Mouse (Mus musculus) liver, adult 2 months (tissue): ENCODE measurements around the gene Lrp5. TPM values are rescaled to one million over a fixed set of nuclear protein-coding genes. Genes with fewer than 3 reads are reported as not detected.

ENCODE experiments used
- DNase-seq: peaks from one replicate; pipeline ENCODE4 v3.0.0-alpha.2; 2011; ENCODE audit warnings: low read depth, low spot score; ENCODE audit errors: extremely low read depth
- H3K27ac ChIP-seq: fragments of 200-500 bp; replicated peaks from 2 replicates; pipeline ENCODE4 v1.5.1; 2012; ENCODE audit warnings: low read depth, mild to moderate bottlenecking, control low read depth, inconsistent platforms, low read length; ENCODE audit not compliant: insufficient read depth
- H3K27me3 ChIP-seq: fragments of 200-500 bp; 2 replicates; pipeline ENCODE4 v1.6.1; 2012; ENCODE audit warnings: mild to moderate bottlenecking, moderate library complexity, low read length, inconsistent platforms; ENCODE audit not compliant: control insufficient read depth, insufficient read depth
- H3K36me3 ChIP-seq: fragments of 200-500 bp; 2 replicates; pipeline ENCODE4 v1.6.1; 2012; ENCODE audit warnings: low read length, inconsistent platforms; ENCODE audit not compliant: control insufficient read depth, insufficient read depth
- H3K4me1 ChIP-seq: fragments of 200-500 bp; 2 replicates; pipeline ENCODE4 v1.6.1; 2011; ENCODE audit warnings: low read length; ENCODE audit not compliant: control insufficient read depth, insufficient read depth
- H3K4me3 ChIP-seq: fragments of 200-500 bp; 2 replicates; pipeline ENCODE4 v1.5.1; 2011; ENCODE audit warnings: low read depth, mild to moderate bottlenecking, control low read depth, low read length, moderate library complexity; ENCODE audit not compliant: insufficient read depth
- H3K79me2 ChIP-seq: fragments of 200-500 bp; 2 replicates; pipeline ENCODE4 v1.6.1; 2012; ENCODE audit warnings: inconsistent platforms, mild to moderate bottlenecking, low read length, moderate library complexity; ENCODE audit not compliant: control insufficient read depth, insufficient read depth
- H3K9ac ChIP-seq: fragments of 200-500 bp; 2 replicates; pipeline ENCODE4 v1.6.1; 2012; ENCODE audit warnings: low read depth, mild to moderate bottlenecking, control low read depth, inconsistent platforms, low read length
- CTCF ChIP-seq: fragments of 200-500 bp; IDR thresholded peaks from 2 replicates; pipeline ENCODE4 v1.5.1; 2011; ENCODE audit warnings: low read depth, low read length, control low read depth
- POLR2A ChIP-seq: fragments of 200-500 bp; IDR thresholded peaks from 2 replicates; pipeline ENCODE4 v1.6.1; 2011; ENCODE audit warnings: low read length, control low read depth; ENCODE audit not compliant: insufficient read depth; ENCODE audit errors: extremely low read depth
- WGBS: fragments of 180-500 bp; shearing (Covaris S2); methylation state at CpG from one replicate; pipeline ENCODE4 v1.1.7; 2018; 5-methylcytosine and 5-hydroxymethylcytosine counted together
- polyA plus RNA-seq: library from polyadenylated mRNA; depleted of rRNA; stranded (reverse); fragments of >200 nt; gene quantifications from 2 replicates; pipeline ENCODE4 v1.2.3, GENCODE M21; 2012; rRNA removed
- total RNA-seq: library from RNA; depleted of rRNA; stranded (reverse); fragments of >200 nt; gene quantifications from 2 replicates; pipeline ENCODE4 v1.2.3, GENCODE M21; 2014; rRNA removed

Lrp5 gene
- total RNA-seq (14.1 and 23.2 TPM in 2 replicates), polyA plus RNA-seq (32.6 and 42.4 TPM in 2 replicates)

GRCm38 (mm10) chr19:3686215-3686894, at the start of gene Lrp5:
Gene Lrp5 (minus strand): TSS chr19:3686564.
- Histone ChIP-seq H3K4me3 (peak within 1 kb of the TSS; percentile 62), H3K27ac (peak within 1 kb of the TSS; percentile 62), H3K36me3 (no peaks in the 10 kb centered on the region), H3K9ac (peak within 1 kb of the TSS; percentile 94), H3K79me2 (peaks cover 28% of the 10 kb centered on the region; the same call in 1 of the 2 replicates), H3K27me3 (no peaks in the 10 kb centered on the region), H3K4me1 (peaks cover 39% of the 10 kb centered on the region)
- DNase-seq, result peak; percentile 75
- WGBS, result under 1% methylated on average over 73 of the region's 83 CpGs
- TF ChIP-seq CTCF, result no peak
- peak; percentile 8; the same call in 1 of the 2 replicates for TF ChIP-seq POLR2A

GRCm38 (mm10) chr19:3736001-3736400, 49.6 kb upstream of the Lrp5 start:
- DNase-seq, result peak; percentile 54
- no peak overlapping the region for H3K9ac ChIP-seq
- no peaks in the 10 kb centered on the region for H3K36me3 ChIP-seq
- 48% methylated on average over 3 of the region's 3 CpGs for WGBS
- TF ChIP-seq CTCF (no peak), POLR2A (no peak)
- no peak overlapping the region for H3K4me3 ChIP-seq
- no peaks in the 10 kb centered on the region for H3K79me2 ChIP-seq
- H3K27ac ChIP-seq, result no peak overlapping the region
- no peaks in the 10 kb centered on the region for H3K27me3 ChIP-seq
- H3K4me1 ChIP-seq, result no peaks in the 10 kb centered on the region

DNA sequence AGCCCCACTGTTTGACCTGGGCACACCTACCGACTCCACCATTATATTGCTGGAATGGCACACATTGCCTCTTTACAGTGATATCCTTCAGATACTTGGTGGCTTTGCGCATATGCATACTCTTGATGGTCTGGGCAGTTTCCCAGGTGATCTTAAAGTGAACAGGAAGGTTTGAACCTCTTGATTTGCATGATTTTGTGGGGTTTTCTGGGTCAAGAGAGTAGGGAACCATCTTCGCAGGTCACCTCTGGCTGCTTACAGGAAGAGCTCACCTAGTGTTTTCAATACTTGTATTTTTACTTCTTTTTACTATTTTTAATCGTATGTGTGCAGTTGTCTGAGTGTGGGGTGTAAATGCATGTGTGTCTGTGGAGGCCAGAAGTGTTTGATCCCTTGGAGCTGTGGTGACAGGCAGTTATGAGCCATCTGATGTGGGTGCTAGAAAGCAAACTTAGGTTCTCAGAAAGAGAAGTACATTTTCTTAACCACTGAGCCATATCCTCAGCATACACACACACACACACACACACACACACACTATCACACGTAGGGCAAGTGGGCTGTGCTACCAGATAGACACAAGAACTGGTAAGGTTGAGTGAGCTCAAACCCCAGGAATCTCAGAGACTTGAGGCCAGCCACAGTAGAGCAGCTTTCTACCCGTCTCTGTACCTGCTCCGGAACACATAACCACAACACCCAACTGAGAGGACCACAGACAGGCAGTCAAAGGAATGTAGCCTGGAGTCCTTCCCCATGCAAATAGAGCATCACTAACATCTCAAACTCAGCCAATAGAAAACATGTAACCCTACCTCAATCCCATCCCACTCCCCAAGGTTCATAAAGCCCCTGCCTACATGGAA, 44.6 kb upstream of the Lrp5 start:
- Histone ChIP-seq H3K79me2 (no peaks in the 10 kb centered on the region), H3K27me3 (no peaks in the 10 kb centered on the region), H3K36me3 (no peaks in the 10 kb centered on the region), H3K27ac (no peak overlapping the region), H3K4me1 (no peaks in the 10 kb centered on the region), H3K9ac (no peak overlapping the region), H3K4me3 (no peak overlapping the region)
- TF ChIP-seq POLR2A (no peak), CTCF (no peak)
- no peak for DNase-seq
- 90% methylated on average over 7 of the region's 7 CpGs for WGBS

- Histone ChIP-seq H3K4me1 (no peaks in the 10 kb centered on the region), H3K36me3 (no peaks in the 10 kb centered on the region), H3K27ac (no peak overlapping the region), H3K27me3 (no peaks in the 10 kb centered on the region), H3K4me3 (no peak overlapping the region), H3K9ac (no peak overlapping the region), H3K79me2 (no peaks in the 10 kb centered on the region)
- no peak for DNase-seq
- no peak for TF ChIP-seq CTCF
- no peak for TF ChIP-seq POLR2A
- 76% methylated on average over 2 of the region's 2 CpGs for WGBS
Measured at GRCm38 (mm10) chr19:3728901-3729300, 42.5 kb upstream of the Lrp5 start.

DNA sequence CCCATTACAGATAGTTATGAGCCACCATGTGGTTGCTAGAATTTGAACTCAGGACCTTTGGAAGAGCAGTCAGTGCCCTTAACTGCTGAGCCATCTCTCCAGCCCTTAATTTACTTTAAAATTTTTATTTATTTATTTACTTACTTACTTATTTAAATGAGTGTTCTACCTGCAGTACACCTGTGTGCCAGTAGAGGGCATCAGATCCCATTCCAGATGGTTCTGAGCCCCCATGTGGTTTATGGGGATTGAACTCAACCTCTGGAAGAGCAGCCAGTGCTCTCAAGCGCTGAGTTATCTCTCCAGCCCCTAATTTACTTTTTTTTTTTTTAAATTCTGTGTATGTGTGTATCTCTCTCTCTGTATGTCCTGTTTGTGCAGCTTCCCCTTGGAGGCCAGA, 38.4 kb upstream of the Lrp5 start:
- H3K27ac ChIP-seq, result no peak overlapping the region
- H3K4me3 ChIP-seq, result no peak overlapping the region
- peak; percentile 58; the same call in 1 of the 2 replicates for TF ChIP-seq CTCF
- TF ChIP-seq POLR2A, result no peak
- no peaks in the 10 kb centered on the region for H3K79me2 ChIP-seq
- H3K9ac ChIP-seq, result no peak overlapping the region
- DNase-seq, result peak; percentile 51
- H3K27me3 ChIP-seq, result no peaks in the 10 kb centered on the region
- H3K36me3 ChIP-seq, result no peaks in the 10 kb centered on the region
- H3K4me1 ChIP-seq, result no peaks in the 10 kb centered on the region
- 16% methylated on average over 1 of the region's 1 CpGs for WGBS

- H3K36me3 ChIP-seq, result no peaks in the 10 kb centered on the region
- H3K27me3 ChIP-seq, result no peaks in the 10 kb centered on the region
- H3K4me3 ChIP-seq, result no peak overlapping the region
- no peak overlapping the region for H3K9ac ChIP-seq
- TF ChIP-seq POLR2A, result no peak
- peak; percentile 54; the same call in 1 of the 2 replicates for TF ChIP-seq CTCF
- H3K79me2 ChIP-seq, result no peaks in the 10 kb centered on the region
- no peak for DNase-seq
- 78% methylated on average over 4 of the region's 4 CpGs for WGBS
- H3K27ac ChIP-seq, result no peak overlapping the region
- H3K4me1 ChIP-seq, result peaks cover 4% of the 10 kb centered on the region; the same call in 1 of the 2 replicates
Measured at GRCm38 (mm10) chr19:3723904-3724303, 37.5 kb upstream of the Lrp5 start.
